Mouse (Mus musculus): ENCODE results near the gene Nynrin. TPM values are rescaled to one million over a fixed set of nuclear protein-coding genes. Genes with fewer than 3 reads are reported as not detected.

The Nynrin gene
- polyA plus RNA-seq, 1 experiment, result 2.0 TPM

- H3K27ac ChIP-seq (ENCODE audit: control insufficient read depth, insufficient read depth, low read length), result no peak overlapping the region
- 92% methylated on average over 5 of the region's 5 CpGs for whole genome bisulfite sequencing
- no peaks in the 10 kb centered on the region for H3K36me3 ChIP-seq (ENCODE audit: control insufficient read depth, insufficient read depth, low read length)
- H3K4me1 ChIP-seq (replicated peaks; ENCODE audit: control insufficient read depth, insufficient read depth, low read length), result no peaks in the 10 kb centered on the region
- H3K4me3 ChIP-seq (ENCODE audit: control insufficient read depth, insufficient read depth, low read length), result no peak overlapping the region
- no peak for TF ChIP-seq POLR2A (IDR thresholded peaks at IDR 0.05; ENCODE audit: control insufficient read depth, extremely low read depth, insufficient read depth, low read length, poor library complexity)
- TF ChIP-seq CTCF (IDR thresholded peaks at IDR 0.05; ENCODE audit: borderline replicate concordance, control insufficient read depth, extremely low read depth, insufficient read depth, low read length, poor library complexity), result no peak
- H3K27me3 ChIP-seq (ENCODE audit: control insufficient read depth, insufficient read depth, low read length), result no peaks in the 10 kb centered on the region
- DNase-seq, result no peak
Measured at GRCm38 (mm10) chr14:55838312-55838711, 15.5 kb upstream of the Nynrin start.

- no peaks in the 10 kb centered on the region for H3K27me3 ChIP-seq (ENCODE audit: control insufficient read depth, insufficient read depth, low read length)
- H3K27ac ChIP-seq (ENCODE audit: control insufficient read depth, insufficient read depth, low read length), result no peak overlapping the region
- H3K36me3 ChIP-seq (ENCODE audit: control insufficient read depth, insufficient read depth, low read length), result no peaks in the 10 kb centered on the region
- no peak overlapping the region for H3K4me3 ChIP-seq (ENCODE audit: control insufficient read depth, insufficient read depth, low read length)
- no peak for TF ChIP-seq CTCF (IDR thresholded peaks at IDR 0.05; ENCODE audit: borderline replicate concordance, control insufficient read depth, extremely low read depth, insufficient read depth, low read length, poor library complexity)
- TF ChIP-seq POLR2A (IDR thresholded peaks at IDR 0.05; ENCODE audit: control insufficient read depth, extremely low read depth, insufficient read depth, low read length, poor library complexity), result no peak
- DNase-seq, result no peak
- WGBS, result 58% methylated on average over 4 of the region's 4 CpGs
- no peaks in the 10 kb centered on the region for H3K4me1 ChIP-seq (replicated peaks; ENCODE audit: control insufficient read depth, insufficient read depth, low read length)
Measured at GRCm38 (mm10) chr14:55838740-55839139, 15.1 kb upstream of the Nynrin start.

- Histone ChIP-seq H3K4me3 (ENCODE audit: control insufficient read depth, insufficient read depth, low read length) (no peak overlapping the region), H3K27me3 (ENCODE audit: control insufficient read depth, insufficient read depth, low read length) (no peaks in the 10 kb centered on the region), H3K36me3 (ENCODE audit: control insufficient read depth, insufficient read depth, low read length) (no peaks in the 10 kb centered on the region), H3K4me1 (replicated peaks; ENCODE audit: control insufficient read depth, insufficient read depth, low read length) (no peaks in the 10 kb centered on the region), H3K27ac (ENCODE audit: control insufficient read depth, insufficient read depth, low read length) (no peak overlapping the region)
- 82% methylated on average over 4 of the region's 4 CpGs for WGBS
- TF ChIP-seq POLR2A (IDR thresholded peaks at IDR 0.05; ENCODE audit: control insufficient read depth, extremely low read depth, insufficient read depth, low read length, poor library complexity), result no peak
- TF ChIP-seq CTCF (IDR thresholded peaks at IDR 0.05; ENCODE audit: borderline replicate concordance, control insufficient read depth, extremely low read depth, insufficient read depth, low read length, poor library complexity), result no peak
- DNase-seq, result no peak
Measured at GRCm38 (mm10) chr14:55840853-55841366, 12.9 kb upstream of the Nynrin start.

GRCm38 (mm10) chr14:55842794-55843193, 11.0 kb upstream of the Nynrin start:
- DNase-seq, result no peak
- 79% methylated on average over 4 of the region's 4 CpGs for WGBS
- H3K27me3 ChIP-seq (ENCODE audit: control insufficient read depth, insufficient read depth, low read length), result no peaks in the 10 kb centered on the region

GRCm38 (mm10) chr14:55845506-55846294, 8.1 kb upstream of the Nynrin start:
- Histone ChIP-seq H3K27ac (ENCODE audit: control insufficient read depth, insufficient read depth, low read length) (no peak overlapping the region), H3K4me1 (replicated peaks; ENCODE audit: control insufficient read depth, insufficient read depth, low read length) (no peaks in the 10 kb centered on the region), H3K4me3 (ENCODE audit: control insufficient read depth, insufficient read depth, low read length) (no peak overlapping the region), H3K27me3 (ENCODE audit: control insufficient read depth, insufficient read depth, low read length) (no peaks in the 10 kb centered on the region), H3K36me3 (ENCODE audit: control insufficient read depth, insufficient read depth, low read length) (no peaks in the 10 kb centered on the region)
- 93% methylated on average over 9 of the region's 9 CpGs for WGBS
- TF ChIP-seq POLR2A (IDR thresholded peaks at IDR 0.05; ENCODE audit: control insufficient read depth, extremely low read depth, insufficient read depth, low read length, poor library complexity) (no peak), CTCF (IDR thresholded peaks at IDR 0.05; ENCODE audit: borderline replicate concordance, control insufficient read depth, extremely low read depth, insufficient read depth, low read length, poor library complexity) (no peak)
- no peak for DNase-seq

More at GRCm38 (mm10) chr14:55842794-55843193, 11.0 kb upstream of the Nynrin start:
- TF ChIP-seq POLR2A (IDR thresholded peaks at IDR 0.05; ENCODE audit: control insufficient read depth, extremely low read depth, insufficient read depth, low read length, poor library complexity) (no peak), CTCF (IDR thresholded peaks at IDR 0.05; ENCODE audit: borderline replicate concordance, control insufficient read depth, extremely low read depth, insufficient read depth, low read length, poor library complexity) (no peak)
- Histone ChIP-seq H3K36me3 (ENCODE audit: control insufficient read depth, insufficient read depth, low read length) (no peaks in the 10 kb centered on the region), H3K4me3 (ENCODE audit: control insufficient read depth, insufficient read depth, low read length) (no peak overlapping the region), H3K4me1 (replicated peaks; ENCODE audit: control insufficient read depth, insufficient read depth, low read length) (no peaks in the 10 kb centered on the region), H3K27ac (ENCODE audit: control insufficient read depth, insufficient read depth, low read length) (no peak overlapping the region)

GRCm38 (mm10) chr14:55850885-55851284, 2.9 kb upstream of the Nynrin start:
- Histone ChIP-seq H3K27me3 (ENCODE audit: control insufficient read depth, insufficient read depth, low read length) (no peaks in the 10 kb centered on the region), H3K36me3 (ENCODE audit: control insufficient read depth, insufficient read depth, low read length) (no peaks in the 10 kb centered on the region), H3K27ac (ENCODE audit: control insufficient read depth, insufficient read depth, low read length) (no peak overlapping the region), H3K4me3 (ENCODE audit: control insufficient read depth, insufficient read depth, low read length) (no peak overlapping the region), H3K4me1 (replicated peaks; ENCODE audit: control insufficient read depth, insufficient read depth, low read length) (peaks cover 17% of the 10 kb centered on the region)
- no peak for DNase-seq
- TF ChIP-seq POLR2A (IDR thresholded peaks at IDR 0.05; ENCODE audit: control insufficient read depth, extremely low read depth, insufficient read depth, low read length, poor library complexity) (no peak), CTCF (IDR thresholded peaks at IDR 0.05; ENCODE audit: borderline replicate concordance, control insufficient read depth, extremely low read depth, insufficient read depth, low read length, poor library complexity) (no peak)
- 92% methylated on average over 6 of the region's 6 CpGs for whole genome bisulfite sequencing
